Mouse (Mus musculus) cerebellum, postnatal 14 days (tissue): ENCODE measurements at regions not wholly inside any gene's neighbourhood (a gene's known extent, or its start where the extent isn't known, plus 50 kb on each side); places are given as distances from the start of the nearest gene placed in this dataset.
"Not testable (repeated sequence)": the region's sequence is repeated elsewhere in the genome, so short reads cannot be mapped to it uniquely, and the experiment has no call there.

Experiments
- DNase-seq, 2 experiments: peaks; one replicate each; pipeline ENCODE4 v3.0.0; 2021; ENCODE audit warnings: mixed read lengths in 2 of 2

DNA sequence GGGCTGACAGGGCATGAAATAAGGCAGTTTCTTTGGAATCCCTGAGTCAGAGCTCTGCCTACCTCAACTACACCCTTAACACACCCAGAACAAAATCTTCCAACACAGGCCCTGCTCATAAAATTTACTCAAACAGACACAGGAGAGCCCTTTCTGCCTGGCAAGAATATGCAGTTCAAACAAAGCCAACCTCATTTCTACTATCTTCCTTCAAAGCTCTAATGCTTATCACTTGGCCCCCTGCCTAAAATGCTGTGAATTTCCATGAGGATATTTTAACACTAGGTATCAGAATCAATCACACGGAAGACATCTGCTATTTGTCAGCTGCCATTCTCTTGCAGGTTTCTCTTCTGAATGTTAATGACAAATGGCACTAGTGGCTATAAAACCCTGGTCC is 314.3 kb upstream of the Klf6 start:
- peak; percentile 5 to 7 for DNase-seq

DNA sequence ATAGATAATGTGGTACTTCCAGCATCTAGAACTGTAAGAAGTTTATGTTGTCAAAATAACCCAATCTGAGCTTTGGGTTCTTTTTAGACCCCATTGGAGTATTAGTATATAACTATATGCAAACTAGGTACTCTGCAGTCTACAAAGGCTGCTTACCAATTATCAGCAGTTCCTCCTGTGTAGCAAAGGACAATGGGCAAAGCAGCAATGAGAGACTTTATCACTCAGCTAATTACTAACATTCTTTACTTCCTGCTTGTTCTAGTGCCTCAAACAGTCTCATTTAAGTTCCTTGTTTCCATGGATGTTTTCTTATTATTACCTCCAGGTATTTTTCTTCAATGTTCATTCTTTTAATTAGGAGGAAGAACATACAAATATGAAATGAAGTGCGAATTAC is 312.5 kb upstream of the Klf6 start:
- DNase-seq: no peak

DNA sequence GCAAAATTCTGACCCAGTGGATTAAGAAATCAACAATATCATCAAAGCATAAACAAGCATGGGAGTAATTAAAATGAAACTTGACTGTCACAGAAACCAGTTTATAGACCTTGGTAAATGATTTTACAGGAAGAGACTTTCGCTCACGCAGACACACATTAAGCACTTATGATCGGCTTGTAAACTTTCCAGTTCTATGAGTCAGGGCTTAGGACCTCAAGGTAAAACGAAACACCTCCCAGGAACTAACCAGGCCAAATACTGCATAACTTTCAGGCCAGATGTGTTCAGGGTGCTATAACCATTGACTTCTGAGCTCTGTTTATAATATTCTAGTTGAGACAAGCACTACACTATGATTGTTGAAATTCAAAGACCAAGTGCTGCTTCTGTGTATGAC is 312.1 kb upstream of the Klf6 start:
- no peak for DNase-seq

DNA sequence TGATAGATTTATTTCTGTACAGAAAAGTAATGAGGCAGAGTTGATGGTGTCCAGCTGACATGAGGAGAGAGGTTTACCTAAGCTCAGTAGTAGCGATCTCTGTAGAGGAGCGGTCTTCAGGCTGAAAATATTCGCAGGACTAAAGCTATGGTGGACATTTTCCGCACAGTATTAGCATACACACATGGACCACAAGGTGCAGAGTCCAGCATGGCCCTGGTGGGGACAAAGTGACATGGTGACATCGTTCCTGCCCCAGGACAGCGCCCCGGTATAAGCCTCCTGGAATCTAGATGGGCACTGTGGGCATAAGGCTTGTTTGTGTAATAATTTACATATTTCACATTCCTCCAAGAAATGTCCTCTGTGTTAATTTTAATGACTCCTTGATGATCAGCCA is 311.5 kb upstream of the Klf6 start:
- no peak for DNase-seq

DNA sequence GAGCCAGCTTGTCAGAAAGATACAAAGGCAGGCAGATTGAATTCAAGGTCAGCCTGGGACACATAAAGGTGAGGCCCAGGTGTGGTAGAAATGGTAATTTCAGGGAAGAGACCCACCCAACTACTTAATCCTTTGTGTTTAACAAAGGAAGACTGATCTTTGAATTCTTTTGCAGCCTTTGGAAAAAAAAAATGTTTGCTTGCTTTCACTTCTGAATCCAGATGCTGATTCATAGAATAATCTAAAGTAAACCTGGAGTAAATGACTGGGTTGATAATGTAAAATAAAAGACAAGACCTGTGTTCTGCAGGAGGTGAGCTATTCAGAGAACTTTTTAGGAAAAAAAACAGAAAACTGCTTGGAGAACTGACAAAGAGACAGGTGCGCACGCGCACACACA is 310.9 kb upstream of the Klf6 start:
- no peak for DNase-seq

DNA sequence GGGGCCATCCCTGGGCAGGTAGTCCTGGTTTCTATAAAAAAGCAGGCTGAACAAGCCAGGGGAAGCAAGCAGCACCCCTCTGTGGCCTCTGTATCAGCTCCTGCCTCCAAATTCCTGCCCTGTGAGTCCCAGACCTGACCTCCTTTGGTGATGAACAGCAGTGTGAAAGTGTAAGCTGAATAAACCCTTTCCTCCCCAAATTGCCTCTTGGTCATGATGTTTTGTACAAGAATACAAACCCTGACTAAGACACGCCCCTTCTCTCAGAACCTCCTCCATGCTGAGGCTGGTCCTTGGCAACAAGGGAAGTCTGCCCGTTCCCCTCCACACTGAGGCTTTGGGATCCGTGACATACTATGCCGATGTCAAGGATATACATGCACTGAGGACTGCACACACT is 310.2 kb upstream of the Klf6 start:
- no peak for DNase-seq

DNA sequence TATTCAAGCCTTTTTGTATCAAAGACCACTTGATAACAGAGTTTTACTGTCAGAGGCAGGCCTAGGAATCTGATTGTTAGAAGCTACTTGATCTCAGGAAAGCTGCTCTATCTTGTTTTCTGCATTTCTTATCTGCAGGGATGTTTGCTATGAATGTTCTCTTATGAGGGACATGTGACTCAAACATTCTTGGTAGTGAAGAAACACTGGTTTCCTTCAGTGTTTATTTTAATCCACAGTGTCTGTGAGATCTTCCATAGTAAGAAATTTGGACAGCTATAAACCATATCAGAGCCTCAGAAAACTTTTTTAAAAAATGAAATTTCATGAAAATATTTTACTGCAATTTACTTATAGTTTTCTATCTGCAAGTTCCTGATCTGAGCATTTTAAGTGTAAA is 307.8 kb upstream of the Klf6 start:
- no peak for DNase-seq

DNA sequence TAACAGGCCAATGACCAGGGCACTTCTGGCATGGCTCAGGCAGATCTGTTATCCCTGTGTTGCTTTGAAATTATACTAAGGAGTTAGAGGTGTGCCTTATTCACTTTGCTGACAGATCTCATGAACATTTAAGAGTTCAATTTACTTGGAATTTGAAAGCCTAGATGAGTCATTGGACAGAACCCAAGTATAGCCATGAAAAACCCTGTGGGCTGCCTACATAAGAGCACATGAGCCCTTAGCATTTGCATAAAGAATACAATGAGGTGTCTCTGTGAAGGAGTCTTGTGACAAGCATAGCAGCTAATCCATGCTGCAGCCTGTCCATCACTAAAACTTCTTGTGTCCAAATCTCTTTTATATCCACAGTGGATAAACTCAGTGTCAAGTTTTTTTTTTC is 303.2 kb upstream of the Klf6 start:
- DNase-seq: no peak

DNA sequence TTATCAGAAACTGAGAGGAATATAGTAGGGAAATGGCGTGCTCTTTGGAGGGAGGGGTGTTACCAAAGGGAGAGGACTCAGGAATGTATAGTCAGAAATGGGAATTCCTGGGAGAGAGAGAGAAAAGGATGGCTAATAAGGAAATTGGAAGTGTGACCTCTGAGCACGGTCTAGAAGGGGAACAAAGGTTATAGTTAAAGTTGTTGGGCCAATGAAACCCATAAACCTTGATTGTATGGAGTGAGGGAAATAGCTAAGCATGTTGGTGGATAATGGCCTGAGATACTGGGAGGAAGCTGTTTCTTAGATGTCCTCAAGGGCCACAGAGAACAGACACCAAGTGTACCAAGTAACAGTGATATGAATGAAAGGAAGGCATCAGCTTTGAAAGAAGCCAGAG is 294.8 kb upstream of the Klf6 start:
- no peak for DNase-seq

DNA sequence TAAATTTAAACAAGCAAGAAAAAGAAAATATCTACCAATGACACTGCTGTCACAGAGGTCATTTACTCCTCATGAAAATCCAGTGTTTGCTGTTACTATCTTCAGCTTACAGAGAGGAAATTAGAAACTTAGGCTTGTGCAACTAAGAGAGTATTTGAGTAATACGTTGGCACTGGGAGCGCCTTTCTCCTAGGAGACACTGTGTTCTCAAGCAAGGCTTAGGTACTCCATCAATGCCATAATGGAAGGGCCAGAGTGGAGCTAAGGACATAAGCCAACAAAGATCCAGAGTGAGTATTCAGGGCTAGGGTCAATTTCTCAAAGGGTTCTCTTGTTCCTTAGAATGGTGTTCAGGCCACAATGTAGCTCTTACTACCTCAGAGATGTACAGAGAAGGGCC is 294.4 kb upstream of the Klf6 start:
- DNase-seq: no peak

DNA sequence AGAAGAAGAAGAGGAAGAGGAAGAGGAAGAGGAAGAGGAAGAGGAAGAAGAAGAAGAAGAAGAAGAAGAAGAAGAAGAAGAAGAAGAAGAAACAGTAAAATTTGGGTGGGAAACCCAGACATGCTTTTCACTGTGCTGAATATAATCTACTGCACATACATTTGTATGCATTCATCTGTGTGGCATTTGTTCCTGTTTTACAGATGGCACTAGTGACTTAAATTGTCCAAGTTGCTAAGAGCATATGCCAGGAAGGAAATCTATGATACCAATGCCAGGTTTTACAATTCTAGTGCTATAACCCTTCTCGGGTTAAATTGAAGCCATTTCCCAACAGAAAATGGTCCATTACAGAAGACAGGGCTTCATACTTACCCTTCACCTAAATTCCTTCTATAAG is 291.7 kb upstream of the Klf6 start:
- DNase-seq: no peak

DNA sequence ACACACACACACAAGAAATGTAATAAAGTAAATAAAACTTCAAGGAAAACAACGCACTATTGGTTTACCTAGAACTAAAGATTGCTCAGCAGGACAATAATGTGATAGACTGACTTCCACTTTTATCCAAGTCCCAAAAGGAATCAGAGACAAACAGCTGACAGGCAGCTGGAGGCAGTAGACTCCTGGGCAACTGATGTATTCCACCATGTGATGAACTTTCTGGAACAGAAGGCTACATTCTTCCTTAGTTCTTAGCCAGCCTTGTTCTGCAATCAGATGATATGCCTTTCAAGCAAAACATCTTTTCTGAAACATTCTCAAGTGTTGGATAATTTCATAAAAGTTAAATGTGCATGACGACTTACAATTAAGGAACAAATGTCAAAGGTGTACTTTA is 290.9 kb upstream of the Klf6 start:
- no peak for DNase-seq

DNA sequence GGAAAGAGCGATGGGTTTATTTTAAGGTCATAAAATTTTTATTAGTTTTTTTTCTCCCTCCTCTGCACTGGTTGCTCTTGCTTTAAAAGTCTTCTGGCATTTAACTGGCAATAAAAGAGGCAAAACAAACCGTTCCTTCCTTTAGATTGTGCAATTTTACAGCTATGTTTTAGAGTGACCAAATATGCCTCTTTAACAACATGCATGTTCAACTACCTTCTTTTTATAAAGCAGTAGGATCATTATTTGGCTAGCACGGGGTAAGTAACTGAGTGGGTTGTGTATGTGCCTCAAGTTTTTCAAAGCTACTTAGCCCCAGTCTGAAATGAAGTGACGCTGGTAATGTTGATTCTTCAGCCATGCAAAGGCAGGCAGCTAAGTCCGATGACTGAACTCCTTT is 284.7 kb upstream of the Klf6 start:
- DNase-seq: no peak

DNA sequence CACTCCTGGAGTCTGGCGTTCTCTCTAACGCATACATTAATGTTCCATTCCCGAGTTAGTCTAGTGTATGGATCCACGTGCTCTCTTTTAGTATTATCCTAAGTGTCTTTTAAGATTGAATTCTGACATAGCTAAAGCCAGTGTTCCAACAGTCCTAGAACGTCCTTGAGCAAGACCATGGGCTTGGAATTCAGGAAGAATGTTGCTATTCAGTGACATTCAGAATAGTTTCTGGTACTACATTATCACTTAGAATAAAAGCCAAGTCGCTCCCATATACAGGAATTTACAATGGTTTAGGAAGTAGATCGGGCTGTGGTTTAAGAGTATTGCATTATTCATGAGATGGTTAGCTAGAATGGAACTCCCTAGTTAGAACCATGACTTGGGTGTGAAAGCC is 277.6 kb upstream of the Klf6 start:
- not testable (repeated sequence) for DNase-seq

DNA sequence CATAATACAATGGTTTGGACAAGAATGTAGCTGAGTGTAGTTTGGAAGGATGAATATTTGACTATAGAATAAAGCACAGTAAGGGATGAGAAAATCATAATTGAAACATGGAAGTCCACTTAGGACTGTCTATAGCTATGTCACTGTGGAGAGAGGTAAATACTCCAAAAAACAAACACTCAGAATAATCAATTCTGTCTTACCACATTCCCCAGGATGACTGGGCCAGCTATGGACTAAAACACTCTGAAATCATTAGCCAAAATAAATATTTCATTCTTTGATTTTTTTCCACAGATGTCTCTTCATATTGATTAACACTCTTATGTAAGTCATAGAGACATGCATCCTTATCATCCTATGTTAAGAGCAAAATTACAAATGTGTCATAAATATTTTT is 274.1 kb upstream of the Klf6 start:
- DNase-seq: no peak

DNA sequence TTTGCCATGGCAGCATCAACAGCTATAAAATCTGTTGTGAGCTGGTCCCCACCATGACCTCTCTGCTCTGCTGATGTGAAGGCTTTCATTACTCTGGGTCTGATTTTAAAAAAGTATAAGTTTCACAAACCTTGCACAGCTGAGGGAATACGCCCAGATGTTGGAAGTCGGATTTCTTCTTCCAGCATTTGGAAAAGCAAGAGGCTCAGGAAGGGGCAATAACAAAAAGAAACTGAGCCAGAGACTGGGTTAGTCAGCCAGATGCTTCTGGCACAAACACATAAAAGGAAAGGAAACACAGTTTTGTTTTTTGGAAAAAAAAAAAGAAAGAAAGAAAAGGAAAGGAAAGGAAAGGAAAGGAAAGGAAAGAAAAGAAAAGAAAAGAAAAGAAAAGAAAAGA is 270.0 kb upstream of the Klf6 start:
- no peak for DNase-seq

DNA sequence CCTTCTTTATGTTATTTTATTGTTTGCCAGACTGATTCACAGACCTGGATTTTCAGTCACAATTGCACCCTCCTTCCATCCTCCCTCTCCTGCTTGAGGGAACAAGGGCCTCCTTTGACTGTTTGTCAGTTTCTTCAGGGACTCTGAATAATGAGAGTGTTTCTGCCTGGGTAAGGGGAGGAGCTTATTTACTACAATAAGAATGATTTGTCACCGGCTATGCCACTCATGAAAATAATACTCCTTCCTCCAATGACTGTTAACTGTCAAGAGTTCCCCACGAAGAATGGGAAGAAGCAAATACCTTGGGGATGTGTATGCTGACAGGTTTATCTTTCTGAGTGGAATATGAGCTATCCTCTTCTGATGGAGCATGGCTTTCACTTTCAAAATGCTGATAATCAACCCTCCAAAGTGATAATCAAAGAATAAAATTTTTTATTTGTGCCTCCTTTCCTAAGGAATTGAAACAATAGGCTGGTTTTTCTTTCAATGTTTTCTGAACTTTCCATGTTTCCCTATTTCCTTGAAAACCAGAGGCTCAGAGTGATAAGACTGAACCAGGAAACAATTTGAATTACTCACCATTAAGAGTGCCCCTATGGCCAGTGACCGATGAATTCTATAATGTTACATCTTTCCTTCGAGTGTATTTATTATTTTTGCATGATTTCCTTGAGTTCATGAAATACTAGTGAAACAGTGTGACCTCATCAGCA is 269.3 kb upstream of the Klf6 start:
- DNase-seq: no peak

DNA sequence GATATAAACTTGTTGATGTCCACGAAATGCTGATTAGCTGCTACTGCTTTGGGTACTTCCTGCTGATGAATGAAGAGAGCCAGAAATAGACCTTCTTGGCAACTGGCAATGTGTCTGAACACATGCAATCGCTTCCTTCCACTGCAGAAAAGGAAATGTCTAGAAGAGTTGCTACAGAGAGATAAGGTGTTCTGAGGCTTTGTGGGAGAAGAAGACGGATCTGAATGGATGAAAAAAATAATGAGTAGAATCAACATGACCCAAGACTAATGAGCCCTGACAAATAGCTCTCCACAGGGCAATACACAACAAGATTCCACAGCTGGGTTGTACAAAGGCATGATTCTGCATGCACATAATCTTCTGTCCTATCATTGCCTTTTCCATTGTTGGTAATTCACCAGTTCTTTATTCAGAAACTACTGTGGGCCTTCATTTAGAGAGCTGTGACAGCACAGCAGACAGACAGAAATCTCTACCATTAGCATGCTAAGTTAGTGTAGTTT is 268.7 kb upstream of the Klf6 start:
- peak in 1 of 2 experiments; percentile 4 for DNase-seq

DNA sequence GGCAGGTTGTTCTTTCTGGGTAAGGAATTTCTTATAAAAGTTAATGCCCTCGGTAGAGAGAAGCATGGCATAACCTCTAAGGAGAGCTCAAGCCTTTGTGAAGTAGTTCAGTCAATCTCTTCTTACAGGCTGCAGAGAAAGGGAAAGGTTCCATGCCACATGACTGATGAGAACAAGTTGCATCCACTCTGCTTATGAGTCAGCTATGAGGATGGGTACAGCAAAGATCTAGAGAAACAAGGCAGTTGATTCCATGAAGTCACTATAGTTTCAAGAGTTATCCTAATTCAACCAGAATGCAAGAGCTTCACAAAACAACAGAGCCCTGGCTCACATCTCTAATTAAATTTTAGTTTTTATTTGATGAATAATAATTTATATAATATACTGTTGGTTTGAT is 259.6 kb upstream of the Klf6 start:
- DNase-seq: no peak

DNA sequence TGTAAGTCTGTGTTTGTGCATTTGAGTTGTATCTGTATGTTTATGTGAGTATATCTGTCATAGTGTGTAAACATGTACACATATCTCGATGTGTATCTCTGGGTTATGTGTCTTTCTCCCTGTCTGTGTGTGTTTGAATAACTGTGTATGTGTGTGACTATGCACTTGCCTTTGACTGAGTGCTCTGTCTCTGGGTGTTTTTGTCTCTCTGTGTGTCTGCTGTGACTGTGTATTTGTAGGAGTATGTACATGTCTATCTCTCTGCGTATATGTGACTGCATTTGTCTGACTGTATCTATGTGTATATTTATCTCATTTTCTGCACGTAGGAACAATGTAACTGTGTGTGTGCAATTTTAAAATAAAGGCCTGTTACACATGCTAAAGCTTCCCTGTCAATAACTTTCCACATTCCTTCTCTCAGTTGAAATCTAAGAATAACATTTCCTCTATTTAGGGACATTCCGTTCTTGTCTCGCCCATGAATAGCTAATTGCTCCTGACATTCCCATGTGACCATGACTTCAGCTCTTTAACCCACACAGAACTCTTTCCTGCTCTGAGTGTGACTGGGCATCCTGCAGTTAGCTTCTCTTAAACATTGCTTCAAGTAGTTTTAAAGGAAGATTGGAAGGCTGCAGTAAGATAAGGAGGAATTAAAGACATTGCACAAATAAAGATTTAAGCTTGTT is 257.2 kb upstream of the Klf6 start:
- no peak for DNase-seq

DNA sequence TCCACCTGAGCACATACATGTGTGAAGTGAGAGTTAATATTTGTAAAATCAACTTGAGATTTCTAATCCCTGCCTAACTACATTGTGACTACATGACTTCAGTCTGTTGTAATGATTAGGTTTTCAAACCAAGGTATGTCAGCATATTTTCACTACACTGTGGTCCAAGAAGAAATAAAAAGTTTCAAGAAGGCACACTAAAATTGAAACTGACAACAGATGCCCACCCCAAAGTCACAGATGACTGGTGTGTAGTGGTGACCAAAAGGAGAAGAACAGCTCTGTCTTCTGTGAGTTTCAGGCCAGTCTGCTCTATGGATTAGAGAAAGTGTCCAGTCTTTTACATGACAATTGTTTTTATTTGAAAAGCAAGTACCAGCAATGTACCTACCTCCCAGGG is 255.9 kb upstream of the Klf6 start:
- no peak for DNase-seq

DNA sequence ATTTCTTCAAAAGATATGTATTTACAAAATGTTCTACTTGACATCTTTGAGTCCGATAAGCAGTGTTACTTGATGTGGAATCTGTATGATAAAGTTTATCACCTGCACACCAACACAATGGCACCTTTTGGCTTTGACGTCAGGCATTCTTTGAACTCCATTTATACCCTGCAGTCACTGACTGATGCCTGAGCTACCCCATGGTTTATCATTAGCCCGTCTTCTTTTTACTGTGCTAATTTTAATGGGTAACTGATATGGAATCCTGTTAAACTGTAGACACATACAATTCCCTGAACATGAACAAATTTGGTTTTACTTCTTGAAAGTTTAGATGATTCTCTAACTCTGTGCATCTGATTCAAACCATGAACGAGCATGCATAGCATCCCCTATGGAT is 253.8 kb upstream of the Klf6 start:
- no peak for DNase-seq

DNA sequence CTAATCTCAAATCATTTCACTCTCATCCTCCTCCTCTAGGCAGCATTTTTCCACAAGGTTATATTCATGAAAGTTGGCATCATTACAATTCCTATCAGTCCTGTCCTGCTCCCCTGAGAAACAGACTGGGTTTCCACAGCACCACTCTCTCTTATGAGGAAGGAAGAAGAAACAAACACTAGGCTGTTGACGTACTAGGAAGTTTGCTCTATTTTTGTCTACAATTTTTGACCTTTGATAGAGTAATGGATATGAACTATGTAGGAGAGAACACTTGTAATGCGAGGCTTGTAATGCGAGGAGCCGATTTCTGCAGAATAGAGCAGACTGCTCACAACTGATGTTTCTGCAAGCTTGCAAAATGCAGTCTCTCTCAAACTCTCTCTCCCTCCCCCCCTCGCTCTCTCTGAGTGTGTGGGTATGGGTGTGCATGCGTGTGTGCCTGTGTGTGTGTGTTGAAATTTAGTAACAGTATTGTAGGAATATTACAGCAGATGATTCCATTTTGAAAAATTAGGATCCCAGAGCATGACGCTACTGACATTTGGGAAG is 247.0 kb upstream of the Klf6 start:
- DNase-seq: no peak

DNA sequence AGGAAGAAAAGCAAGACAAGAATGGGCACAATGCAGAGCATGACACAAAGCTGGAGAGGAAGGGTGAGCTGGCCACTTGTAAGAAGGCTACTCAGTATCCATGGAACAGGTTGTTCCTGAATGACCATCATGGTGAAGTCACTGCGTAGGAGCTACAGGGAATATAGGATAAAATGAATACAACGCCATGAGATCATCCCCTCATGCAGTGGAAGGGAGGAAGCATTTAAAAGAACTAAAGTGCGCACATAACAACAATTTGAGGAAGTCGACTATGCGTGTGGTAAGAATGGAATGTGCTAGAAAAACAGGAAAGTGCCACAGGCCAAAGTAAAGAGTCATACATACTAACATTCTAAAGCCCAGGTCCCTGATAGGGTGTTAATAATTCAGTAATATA is 246.4 kb upstream of the Klf6 start:
- DNase-seq: no peak

DNA sequence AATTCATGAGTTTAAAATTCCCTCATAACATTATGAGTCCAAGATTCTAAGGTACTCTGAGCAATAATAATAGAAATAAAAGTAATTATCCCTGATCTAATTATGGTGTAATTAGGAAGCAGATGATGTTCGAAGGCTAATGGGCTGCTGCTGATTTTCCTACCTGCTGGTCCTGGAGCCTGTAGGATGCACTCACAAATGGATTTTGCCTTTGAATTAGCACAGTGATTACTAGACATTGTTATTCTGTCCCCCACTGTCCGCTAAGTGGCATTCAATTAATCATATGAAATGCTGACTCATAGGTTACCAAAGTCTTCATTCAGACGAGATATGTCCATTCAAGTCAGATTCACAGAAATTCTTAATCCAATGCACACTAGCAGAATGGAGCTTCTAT is 246.0 kb upstream of the Klf6 start:
- no peak for DNase-seq
